Mouse (Mus musculus) thymus, postnatal 4 days (tissue): ENCODE results near the gene Cdk2ap2.
"Not testable (repeated sequence)": the region's sequence is repeated elsewhere in the genome, so short reads cannot be mapped to it uniquely, and the experiment has no call there.

Experiments
- DNase-seq: peaks from one replicate; pipeline ENCODE4 v3.0.0; 2021

Cdk2ap2 gene

GRCm38 (mm10) chr19:4068242-4068641, 28.7 kb upstream of the Cdk2ap2 start:
- DNase-seq, result not testable (repeated sequence)

DNA sequence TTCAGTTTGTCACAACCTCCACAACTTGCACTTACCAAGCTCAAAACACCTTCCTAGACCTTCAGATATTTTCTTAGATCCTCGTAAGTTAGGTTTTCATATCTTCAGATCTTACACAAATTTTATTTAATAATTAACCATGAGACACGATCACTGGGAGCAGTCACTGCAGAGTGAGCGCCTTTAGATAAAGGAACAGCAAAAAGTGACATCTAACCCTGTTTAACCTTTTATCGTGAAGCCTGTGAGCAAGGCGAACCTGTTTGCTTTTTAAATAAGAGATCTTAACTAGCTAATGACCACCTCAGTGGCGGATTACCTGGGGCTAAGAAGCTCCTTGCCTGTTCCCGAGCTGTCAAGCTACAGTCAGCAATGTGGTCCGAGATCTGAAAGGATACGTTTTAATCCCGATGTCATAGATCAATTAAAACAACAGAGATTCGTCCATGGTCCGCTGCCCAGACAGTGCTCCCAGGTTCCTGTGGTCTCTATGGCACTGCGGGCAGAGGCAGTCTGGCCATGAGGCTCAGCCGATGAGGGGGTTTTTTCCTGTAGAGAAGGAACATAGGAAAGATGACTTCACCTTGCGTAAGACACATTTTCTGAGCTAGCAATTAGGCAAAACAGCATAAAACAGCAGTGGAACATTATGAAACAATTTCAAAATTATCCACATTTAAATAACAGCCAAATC, 28.1 kb upstream of the Cdk2ap2 start:
- DNase-seq, result no peak

DNA sequence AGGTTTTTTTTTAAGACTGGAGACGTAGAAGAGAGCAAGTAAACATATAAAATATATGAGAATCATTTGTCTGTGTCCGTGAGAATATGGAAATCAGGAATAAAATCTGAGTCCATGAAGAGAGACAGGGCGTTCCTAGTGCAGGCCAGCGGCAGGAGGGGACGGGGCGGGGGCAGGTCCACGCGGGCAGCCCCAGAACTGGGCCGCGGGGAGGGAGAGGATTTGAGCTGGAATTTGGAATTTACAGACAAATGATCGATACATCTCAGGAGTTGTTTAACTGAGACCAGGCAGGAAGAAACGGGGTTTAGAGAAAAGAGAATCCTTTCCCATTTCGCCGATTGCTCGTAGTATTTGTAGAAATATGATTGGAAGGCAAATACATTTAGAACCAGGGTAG, 26.7 kb upstream of the Cdk2ap2 start:
- no peak for DNase-seq

DNA sequence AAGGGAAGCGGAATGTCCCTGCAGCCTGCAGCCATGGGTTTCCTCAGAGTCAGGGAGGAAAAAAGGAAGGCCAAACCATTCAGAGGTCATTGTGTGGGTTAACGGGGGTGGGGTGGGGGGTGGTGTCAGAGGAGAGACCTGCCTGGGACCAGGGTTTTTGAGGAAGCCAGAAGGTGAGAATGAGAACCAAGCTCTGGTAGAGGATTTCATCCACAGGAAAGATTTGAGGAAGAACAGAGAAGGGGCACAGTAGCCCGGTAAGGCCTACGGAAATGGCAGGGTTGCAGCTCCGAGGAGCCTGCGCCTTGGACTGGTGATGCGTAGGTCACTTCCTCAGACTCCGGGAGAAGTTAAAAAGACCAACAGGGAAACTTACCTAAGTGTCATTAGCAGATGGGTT, 26.2 kb upstream of the Cdk2ap2 start:
- no peak for DNase-seq

DNA sequence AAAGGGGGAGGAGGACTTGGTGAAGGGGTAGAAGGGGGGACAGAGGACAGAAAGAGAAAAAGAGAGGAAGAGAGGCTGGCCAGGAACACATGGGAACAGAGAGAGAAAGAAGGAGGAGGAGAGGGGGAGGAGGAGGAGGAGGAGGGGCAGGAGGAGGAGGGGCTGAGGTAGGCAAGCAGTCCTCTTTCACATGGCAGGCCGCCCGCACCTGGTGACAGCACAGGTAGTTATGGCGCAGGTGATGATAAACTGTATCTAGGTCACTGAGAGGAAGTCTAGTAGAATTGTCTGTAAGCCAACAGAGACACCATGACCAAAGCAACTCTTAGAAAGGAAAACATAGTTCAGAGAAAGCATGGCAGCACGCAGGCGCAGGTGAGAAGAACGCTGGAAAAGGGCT, 25.6 kb upstream of the Cdk2ap2 start:
- no peak for DNase-seq

GRCm38 (mm10) chr19:4072706-4073424, 24.1 kb upstream of the Cdk2ap2 start:
- DNase-seq, result no peak

DNA sequence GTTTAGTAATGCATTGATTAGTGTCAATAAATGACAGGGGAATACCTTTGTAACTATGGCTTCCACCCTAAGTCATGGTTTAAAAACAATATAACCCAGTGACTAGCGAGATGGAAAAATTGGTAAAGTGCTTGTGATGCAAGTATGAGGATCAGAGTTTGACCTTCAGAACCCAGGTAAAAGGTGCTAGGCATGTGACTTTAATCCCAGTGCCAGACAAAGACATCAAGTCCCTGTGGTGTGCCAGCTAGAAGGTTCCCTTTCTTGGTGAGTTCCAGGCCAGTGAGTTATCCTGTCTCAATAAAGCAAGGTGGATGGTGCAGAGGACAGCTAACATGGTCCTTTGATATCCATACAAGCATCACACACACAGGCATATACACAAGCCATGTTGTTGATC, 21.5 kb upstream of the Cdk2ap2 start:
- no peak for DNase-seq

DNA sequence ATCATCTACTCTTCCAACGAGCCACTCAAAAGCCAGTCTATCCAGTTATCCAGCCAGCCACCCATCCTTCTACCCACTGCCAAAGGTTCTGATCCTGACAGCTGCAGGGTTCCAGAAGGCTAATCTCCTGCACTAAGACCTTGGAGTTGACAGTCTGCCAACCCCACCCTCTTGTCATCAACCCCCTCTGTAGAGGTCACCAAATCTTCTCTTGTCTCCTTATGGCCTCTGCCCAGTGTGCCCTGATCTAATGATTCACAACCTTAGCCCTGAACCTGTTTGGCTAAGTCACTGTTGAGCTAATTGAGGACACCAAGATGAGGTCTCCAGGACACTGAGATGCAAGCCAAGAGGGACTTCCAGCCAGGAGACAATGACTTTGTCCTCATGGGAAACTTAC, 17.4 kb upstream of the Cdk2ap2 start:
- DNase-seq, result no peak

DNA sequence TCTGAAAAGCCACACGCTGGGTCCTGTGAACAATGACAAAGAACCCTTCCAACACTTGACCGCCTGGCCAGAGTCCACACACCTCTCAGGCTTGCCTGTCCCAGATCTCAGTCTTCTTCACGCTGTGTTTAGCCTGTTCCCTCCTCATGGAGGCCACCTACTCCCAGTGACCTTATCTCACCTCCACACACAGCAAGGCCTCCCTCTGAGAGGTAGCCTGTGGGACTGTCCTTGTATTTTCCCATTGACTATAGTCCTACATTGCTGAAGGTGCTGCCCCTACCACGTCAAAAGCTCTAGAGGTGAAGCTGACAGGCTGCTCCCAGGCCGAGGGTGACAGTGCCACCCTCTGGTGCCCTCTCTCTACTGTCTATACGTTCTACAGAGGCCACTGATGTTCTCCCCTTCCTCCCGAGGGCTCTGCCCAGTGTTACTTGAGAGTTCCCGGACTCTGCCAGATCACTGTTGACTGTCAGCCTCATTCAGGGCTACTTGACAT, 16.4 kb upstream of the Cdk2ap2 start:
- DNase-seq, result no peak

- no peak for DNase-seq
Measured at GRCm38 (mm10) chr19:4081394-4081793, 15.6 kb upstream of the Cdk2ap2 start, which contains the start of gene Cabp2. Gene Cabp2 (plus strand): TSS chr19:4081578.

DNA sequence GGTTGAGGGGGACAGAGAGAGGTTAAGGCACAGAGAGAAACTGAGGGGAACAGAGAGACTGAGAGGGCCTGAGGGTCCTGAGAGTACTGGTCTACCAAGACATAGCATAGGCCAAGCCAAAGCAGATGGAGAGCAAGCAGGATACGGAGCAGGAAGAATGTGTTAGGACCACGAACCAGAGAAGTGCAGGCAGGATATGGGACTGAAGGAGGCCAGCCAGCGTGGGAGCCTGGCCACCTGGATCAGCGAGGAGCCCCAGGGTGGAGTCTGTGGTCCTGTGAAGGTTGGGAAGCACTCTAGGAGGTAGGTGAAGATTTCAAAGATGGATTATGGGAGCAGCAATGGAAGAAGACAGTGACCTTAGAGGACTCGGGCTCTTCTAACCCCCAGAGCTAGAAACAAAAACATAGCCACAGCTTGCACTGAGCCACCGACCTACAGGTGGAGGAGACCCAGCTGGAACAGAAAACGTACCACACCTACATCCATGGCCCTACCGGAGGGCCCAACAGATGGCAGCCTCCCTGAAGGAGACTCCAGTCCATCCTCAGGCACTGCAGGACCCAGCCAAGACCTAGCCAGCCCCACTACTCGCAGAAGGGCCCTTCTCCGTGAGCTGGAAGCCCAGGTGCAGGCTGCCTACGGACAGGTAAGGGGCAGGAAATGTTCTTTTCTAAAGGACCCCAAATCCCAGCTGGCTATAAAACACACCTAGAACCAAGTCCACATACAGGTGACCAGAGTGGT, 14.6 kb upstream of the Cdk2ap2 start:
- no peak for DNase-seq

DNA sequence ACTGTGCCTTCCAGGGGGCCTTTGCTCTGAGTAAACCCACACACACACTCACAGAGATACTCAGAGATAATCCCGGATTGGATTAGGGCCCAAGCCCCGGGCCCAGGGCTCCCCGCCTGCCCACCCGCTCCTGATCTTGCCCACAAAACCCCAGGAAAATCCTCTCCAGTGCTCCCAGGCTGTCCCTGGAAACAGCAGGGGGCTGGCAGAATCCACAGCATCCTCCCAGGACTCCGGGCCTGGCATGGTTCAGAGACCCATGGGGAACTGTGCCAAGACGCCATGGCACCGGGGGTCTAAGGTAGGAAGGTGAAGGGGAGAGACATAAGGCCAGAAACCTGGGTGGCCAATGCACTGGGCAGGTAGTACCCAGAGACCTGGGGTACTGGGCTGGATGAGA, 13.7 kb upstream of the Cdk2ap2 start:
- DNase-seq, result no peak

- no peak for DNase-seq
Measured at GRCm38 (mm10) chr19:4083826-4084225, 13.2 kb upstream of the Cdk2ap2 start.

GRCm38 (mm10) chr19:4084984-4085383, 12.0 kb upstream of the Cdk2ap2 start:
- no peak for DNase-seq

DNA sequence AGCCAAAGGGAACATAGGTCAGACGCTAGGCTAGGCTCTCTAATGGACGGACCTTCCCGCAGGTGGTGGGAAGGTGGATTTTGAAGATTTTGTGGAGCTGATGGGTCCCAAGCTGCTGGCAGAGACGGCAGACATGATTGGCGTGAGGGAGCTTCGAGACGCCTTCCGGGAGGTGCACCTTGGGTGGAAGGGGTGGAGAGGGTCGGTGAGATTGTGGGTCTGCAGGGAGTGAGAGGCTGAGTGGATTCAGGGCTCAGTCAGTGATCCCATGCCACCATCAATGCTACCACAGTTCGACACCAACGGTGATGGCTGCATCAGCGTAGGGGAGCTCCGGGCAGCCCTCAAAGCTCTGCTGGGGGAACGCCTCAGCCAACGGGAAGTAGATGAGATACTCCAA, 10.8 kb upstream of the Cdk2ap2 start:
- DNase-seq, result no peak

DNA sequence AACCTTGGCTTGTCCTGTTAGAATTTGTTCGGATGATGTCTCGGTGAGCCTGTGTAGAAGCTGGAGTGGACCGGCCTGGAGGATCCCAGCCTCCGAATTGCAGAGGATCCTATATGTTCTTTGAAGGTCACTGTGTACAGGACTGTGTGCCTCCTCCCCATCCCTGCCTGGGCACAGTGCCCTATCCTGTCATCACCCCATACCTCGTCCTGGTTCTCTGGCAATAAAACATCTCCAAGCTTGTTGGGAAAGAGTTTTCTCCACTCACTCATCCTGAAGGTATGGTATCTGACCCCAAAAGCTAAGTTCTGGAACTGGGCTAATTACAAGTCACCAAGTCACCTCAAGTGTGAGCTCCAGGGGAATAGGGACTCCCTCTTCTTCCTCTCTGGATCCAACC, 9.9 kb upstream of the Cdk2ap2 start:
- no peak for DNase-seq

- DNase-seq, result no peak
Measured at GRCm38 (mm10) chr19:4088146-4088545, 8.8 kb upstream of the Cdk2ap2 start.

DNA sequence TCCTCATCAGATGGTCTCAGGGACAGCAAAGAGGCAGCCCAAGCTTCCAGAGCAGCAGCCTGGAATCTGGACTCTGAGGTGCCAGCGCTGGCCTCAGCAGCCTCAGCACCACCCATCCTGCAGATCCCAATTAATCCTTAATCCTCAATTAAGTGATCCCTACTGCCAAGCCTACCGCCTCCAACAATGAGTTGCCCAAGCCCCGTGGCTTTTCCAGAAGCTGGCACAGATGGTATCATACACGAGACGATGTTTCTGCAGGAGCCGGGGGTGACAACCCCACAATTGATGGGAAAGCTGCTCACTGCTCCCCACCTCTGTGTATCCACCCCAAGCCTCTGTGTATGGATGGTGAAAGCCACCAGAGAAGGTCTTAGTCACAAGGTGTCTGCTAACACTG, 7.9 kb upstream of the Cdk2ap2 start:
- no peak for DNase-seq

- DNase-seq, result no peak
Measured at GRCm38 (mm10) chr19:4090446-4090845, 6.5 kb upstream of the Cdk2ap2 start.

DNA sequence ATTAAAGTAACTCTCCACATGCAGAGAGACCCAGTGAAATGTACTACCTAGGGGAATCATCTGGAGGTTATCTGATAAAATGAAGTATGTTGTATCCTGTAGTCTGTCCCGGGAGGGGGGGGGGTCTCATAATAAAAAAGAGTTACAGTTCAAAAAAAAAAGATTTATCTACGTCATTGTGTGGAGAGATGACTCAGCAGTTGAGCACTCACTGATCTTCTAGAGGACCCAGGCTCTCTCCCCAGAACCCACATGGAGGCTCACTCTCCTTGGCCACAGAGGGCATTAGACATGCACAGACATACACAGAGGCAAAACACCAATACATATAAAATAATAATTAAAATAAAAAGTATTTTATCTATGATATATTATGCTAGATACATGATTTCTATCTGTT, 5.6 kb upstream of the Cdk2ap2 start:
- no peak for DNase-seq

DNA sequence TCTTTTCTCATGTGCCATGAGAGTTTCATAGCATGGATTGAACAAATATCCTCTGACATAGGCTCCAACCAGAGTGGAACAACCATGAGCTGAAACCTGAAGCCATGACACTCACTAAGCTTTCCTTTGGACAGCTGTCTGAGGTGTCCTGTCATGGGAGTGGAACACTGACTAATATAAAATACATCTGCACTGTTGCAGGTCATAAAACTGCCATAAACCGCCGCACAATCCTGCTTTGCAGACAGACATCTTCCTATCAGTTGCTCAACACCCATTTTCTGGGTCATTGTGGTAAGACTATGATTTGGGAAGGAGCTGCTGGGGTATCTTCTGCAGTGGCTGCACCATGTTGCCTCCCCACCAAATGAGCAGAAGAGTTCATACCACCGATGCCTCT, 4.2 kb upstream of the Cdk2ap2 start:
- DNase-seq, result no peak

- no peak for DNase-seq
Measured at GRCm38 (mm10) chr19:4093772-4094171, 3.2 kb upstream of the Cdk2ap2 start.

DNA sequence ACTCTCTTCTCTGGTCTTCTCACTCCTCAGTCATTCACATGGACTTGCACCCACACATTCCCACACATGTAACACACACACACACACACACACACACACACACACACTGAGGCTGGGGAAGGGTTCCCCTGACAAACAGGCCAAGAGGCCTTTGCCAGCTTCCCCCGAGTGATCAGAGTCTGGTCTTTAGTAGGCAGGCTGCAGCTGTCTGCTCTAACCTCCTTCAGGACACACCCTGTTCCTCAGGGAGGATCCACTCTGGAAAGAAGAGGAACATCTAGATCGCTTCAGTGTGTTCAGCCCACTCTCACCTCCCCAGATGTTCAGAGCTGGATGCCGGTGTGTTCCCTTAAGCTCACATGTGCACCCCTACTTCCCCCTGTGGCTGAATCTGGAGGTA, 2.6 kb upstream of the Cdk2ap2 start:
- no peak for DNase-seq

- no peak for DNase-seq
Measured at GRCm38 (mm10) chr19:4094774-4095303, 2.1 kb upstream of the Cdk2ap2 start.
